8 mouse cellular contexts compared by ENCODE assay signal in genomic region chr5:125159293-125159692, GRCm38 (mm10). TPM values are rescaled to one million over a fixed set of nuclear protein-coding genes. Genes with fewer than 3 reads are reported as not detected.
A peak's percentile ranks its signal among the peaks of the same experiment; 100 is the strongest.
DNase-seq lines count a peak whose midpoint lies in the region; ATAC-seq lines count a peak whose summit lies in the region.

No protein-coding gene starts in this region.

- peak overlapping the region; percentile 55 for H3K4me2 ChIP-seq in heart, embryonic 15.5 days

- no peaks in the 10 kb centered on the region for H3K36me3 ChIP-seq in heart, embryonic 15.5 days
- H3K36me3 ChIP-seq in midbrain, embryonic 10.5 days: 0 out of 2 replicates have a peak, but pooled peaks cover 5% of the 10 kb centered on the region

- H3K9ac ChIP-seq in heart, embryonic 15.5 days: peak overlapping the region; percentile 45; the same call in 1 of the 2 replicates

- peak; percentile 62 for DNase-seq in ES-CJ7 (ENCODE audit: low read depth, low spot score)
- peak; percentile 85 for DNase-seq in adrenal gland, postnatal 25 days
- peak; percentile 90 for DNase-seq in fibroblast of lung, adult 2 months (ENCODE audit: low read depth)
- peak; percentile 90 for DNase-seq in kidney, postnatal 10 days
- peak; percentile 72 for DNase-seq in midbrain, embryonic 10.5 days (ENCODE audit: low spot score)
- DNase-seq in urinary bladder, postnatal 4 days (ENCODE audit: low spot score in 2 of 2): peak; percentile 80 to 82

- 7% methylated on average over 12 of the region's 12 CpGs for WGBS in heart, embryonic 15.5 days
- 13% methylated on average over 12 of the region's 12 CpGs for WGBS in midbrain, embryonic 10.5 days

- H3K27ac ChIP-seq in heart, embryonic 15.5 days: peak overlapping the region; percentile 69
- peak overlapping the region; percentile 82 for H3K27ac ChIP-seq in midbrain, embryonic 10.5 days (replicated peaks)

- H3K27me3 ChIP-seq in heart, embryonic 15.5 days: no peaks in the 10 kb centered on the region
- H3K27me3 ChIP-seq in midbrain, embryonic 10.5 days (ENCODE audit: low read depth, poor library complexity, severe bottlenecking): no peaks in the 10 kb centered on the region

- H3K4me3 ChIP-seq in heart, embryonic 15.5 days: peak overlapping the region; percentile 3; the same call in 1 of the 2 replicates
- H3K4me3 ChIP-seq in midbrain, embryonic 10.5 days: peak overlapping the region; percentile 28

- H3K9me3 ChIP-seq in heart, embryonic 15.5 days (replicated peaks): no peaks in the 10 kb centered on the region
- no peaks in the 10 kb centered on the region for H3K9me3 ChIP-seq in midbrain, embryonic 10.5 days (replicated peaks)

- peaks cover 91% of the 10 kb centered on the region for H3K4me1 ChIP-seq in heart, embryonic 15.5 days (replicated peaks)
- H3K4me1 ChIP-seq in midbrain, embryonic 10.5 days: peaks cover 97% of the 10 kb centered on the region

- peak; percentile 65 for ATAC-seq in heart, embryonic 15.5 days (replicated peaks; ENCODE audit: insufficient number of reproducible peaks, insufficient read depth, low FRiP score, low read depth)
- no peak for ATAC-seq in megakaryocyte-erythroid progenitor cell, adult 5-6 weeks (replicated peaks; ENCODE audit: low FRiP score, low TSS enrichment, poor library complexity, severe bottlenecking)

RNA-seq across cellular contexts. Expression of gene Ncor2, which starts 19.7 kb away (rescaled TPM):
- total RNA-seq in adrenal gland, postnatal 25 days (2021): 316 and 358 TPM in 2 replicates
- 14.9 and 22.2 TPM in 2 replicates for polyA plus RNA-seq in heart, embryonic 15.5 days (2015; fragmentation: Nextera tagmentation; extraction: Ambion mirVana)
- 16.2 and 19.1 TPM in 2 replicates for polyA plus RNA-seq in midbrain, embryonic 10.5 days (2016; fragmentation: Nextera tagmentation; extraction: Ambion mirVana)
- 48.7 and 54.4 TPM in 2 replicates for total RNA-seq in megakaryocyte-erythroid progenitor cell, adult 5-6 weeks (2014; fragmentation: Nextera tagmentation)
- 4.8 and 6.7 TPM in 2 replicates for total RNA-seq in megakaryocyte-erythroid progenitor cell, adult 5-6 weeks (2017)
